ENCODE assay signal across 15 mouse cellular contexts in genomic region chr10:110938361-110938760, GRCm38 (mm10). TPM values are rescaled to one million over a fixed set of nuclear protein-coding genes. Genes with fewer than 3 reads are reported as not detected.
DNase-seq lines count a peak whose midpoint lies in the region; TF ChIP-seq lines count a peak whose summit lies in the region.
"Had no signal": no experiment of that assay in that cellular context is flagged by ENCODE, and none has a peak within 500 bp of the region (broad histone marks: within the 10 kb centered on the region; RNA-seq: fewer than 3 reads in every experiment).

No protein-coding gene starts in this region.

- TF ChIP-seq CTCF in cerebellum, adult 2 months (IDR thresholded peaks at IDR 0.05; ENCODE audit: borderline replicate concordance, insufficient read depth, low read depth, low read length): no peak

- H3K4me3 ChIP-seq in cerebellum, adult 2 months (replicated peaks; ENCODE audit: insufficient read depth, low read depth, low read length): no peak overlapping the region
- H3K4me3 ChIP-seq: embryonic facial prominence, embryonic 12.5 days; lung, embryonic 15.5 days had no signal

- peaks cover 12% of the 10 kb centered on the region; the same call in 1 of the 2 replicates for H3K4me1 ChIP-seq in cerebellum, adult 2 months (ENCODE audit: control insufficient read depth, insufficient read depth, low read length)
- H3K4me1 ChIP-seq: embryonic facial prominence, embryonic 12.5 days had no signal

- peak; percentile 29 to 39 for DNase-seq in cerebellum, adult 2 months
- no peak for DNase-seq in cerebellum, postnatal 4 days (ENCODE audit: low spot score in 2 of 2)
- DNase-seq in gastrocnemius, postnatal 10 days: peak; percentile 40
- DNase-seq in gastrocnemius, adult 8-10 months (ENCODE audit: low spot score in 2 of 2): no peak
- DNase-seq in layer of hippocampus, postnatal 10 days (ENCODE audit: low spot score in 2 of 2): peak; percentile 33 to 54
- DNase-seq in layer of hippocampus, postnatal 25 days (ENCODE audit: extremely low spot score in 1 of 2, low spot score in 1 of 2): no peak
- peak; percentile 64 for DNase-seq in brain, adult 2 months (ENCODE audit: low read depth, low spot score)
- no peak for DNase-seq in right cerebral cortex, postnatal 4 days
- DNase-seq: heart, adult 18-20 months; kidney, adult 8-10 months; left cerebral cortex, postnatal 4 days; thymus, adult 2 months had no signal

- H3K27ac ChIP-seq in cerebellum, adult 2 months (ENCODE audit: insufficient read depth, low read length): no peak overlapping the region
- H3K27ac ChIP-seq: embryonic facial prominence, embryonic 12.5 days; hindbrain, embryonic 14.5 days had no signal

- 58% methylated on average over 7 of the region's 7 CpGs for WGBS in cerebellum, adult 2 months

- TF ChIP-seq POLR2A in cerebellum, adult 2 months (IDR thresholded peaks at IDR 0.05; ENCODE audit: borderline replicate concordance, insufficient read depth, low read length): no peak

- no peaks in the 10 kb centered on the region for H3K27me3 ChIP-seq in cerebellum, adult 2 months (ENCODE audit: control insufficient read depth, insufficient read depth, low read length)
- H3K27me3 ChIP-seq: embryonic facial prominence, embryonic 12.5 days; lung, embryonic 15.5 days had no signal

RNA-seq across cellular contexts. Expression of gene Csrp2, which starts 18.8 kb away (rescaled TPM):
- polyA plus RNA-seq in cerebellum, adult 2 months (2012; rRNA removed): 14.1 and 14.3 TPM in 2 replicates
- total RNA-seq in gastrocnemius, postnatal 10 days (2021): 10 to 100 TPM; 39.6 to 43.8 TPM
- 1 to 10 TPM; 2.7 to 6.5 (median 3.3) TPM for total RNA-seq in gastrocnemius, adult 8-10 months (2022)
- 10 to 100 TPM; 76.9 to 77.5 TPM for total RNA-seq in layer of hippocampus, postnatal 10 days (2021)
- 10 to 100 TPM; 27.3 to 29.7 TPM for total RNA-seq in layer of hippocampus, postnatal 25 days (2021)

Comparison
In these comparisons a context has a peak if more than half of its experiments do, and no peak if none do; other contexts are left out.
1. DNase-seq: peak in cerebellum, adult 2 months (2 of 2), gastrocnemius, postnatal 10 days (single experiment), layer of hippocampus, postnatal 10 days (2 of 2) and brain, adult 2 months (single experiment); none in cerebellum, postnatal 4 days (0 of 2), gastrocnemius, adult 8-10 months (0 of 2), layer of hippocampus, postnatal 25 days (0 of 2) and right cerebral cortex, postnatal 4 days (single experiment).